Mouse (Mus musculus) cerebellum, adult 11 months (tissue): ENCODE data around the gene Dgkq.
"Not testable (repeated sequence)": the region's sequence is repeated elsewhere in the genome, so short reads cannot be mapped to it uniquely, and the experiment has no call there.

Experiments
- DNase-seq: peaks from one replicate; pipeline ENCODE4 v3.0.0; 2022

Gene Dgkq

GRCm38 (mm10) chr5:108654444-108654990 is 15.0 kb downstream of the Dgkq start:
- DNase-seq = no peak

GRCm38 (mm10) chr5:108653341-108653740 is 16.1 kb downstream of the Dgkq start:
- no peak for DNase-seq

GRCm38 (mm10) chr5:108651823-108652222 is 17.6 kb downstream of the Dgkq start:
- peak; percentile 73 for DNase-seq

- no peak for DNase-seq
Observed at GRCm38 (mm10) chr5:108651136-108651720, 18.2 kb downstream of the Dgkq start.

- DNase-seq = no peak
Observed at GRCm38 (mm10) chr5:108650341-108650740, 19.1 kb downstream of the Dgkq start.

- no peak for DNase-seq
Observed at GRCm38 (mm10) chr5:108648937-108649576, 20.4 kb downstream of the Dgkq start.

- no peak for DNase-seq
Observed at GRCm38 (mm10) chr5:108647820-108648465, 21.5 kb downstream of the Dgkq start.

GRCm38 (mm10) chr5:108647311-108647710 is 22.2 kb downstream of the Dgkq start:
- DNase-seq = no peak

GRCm38 (mm10) chr5:108646343-108646660 is 23.2 kb downstream of the Dgkq start:
- no peak for DNase-seq

GRCm38 (mm10) chr5:108645651-108646342 is 23.7 kb downstream of the Dgkq start:
- DNase-seq = peak; percentile 48

- DNase-seq = no peak
Observed at GRCm38 (mm10) chr5:108643674-108644073, 25.8 kb downstream of the Dgkq start.

GRCm38 (mm10) chr5:108636172-108636571 is 33.3 kb downstream of the Dgkq start:
- DNase-seq = no peak

GRCm38 (mm10) chr5:108634088-108634487 is 35.4 kb downstream of the Dgkq start:
- DNase-seq = not testable (repeated sequence)

- no peak for DNase-seq
Observed at GRCm38 (mm10) chr5:108633676-108634075, 35.8 kb downstream of the Dgkq start.

GRCm38 (mm10) chr5:108629634-108630483 is 39.6 kb downstream of the Dgkq start, which contains the start of the genes Gak and Tmem175:
Gak (minus strand) TSS chr5:108629755.
Tmem175 (plus strand) TSS chr5:108629770.
- peak; percentile 90 for DNase-seq

- DNase-seq = no peak
Observed at GRCm38 (mm10) chr5:108628891-108629633, 40.4 kb downstream of the Dgkq start.

- DNase-seq = no peak
Observed at GRCm38 (mm10) chr5:108626050-108626660, 43.3 kb downstream of the Dgkq start.

- no peak for DNase-seq
Observed at GRCm38 (mm10) chr5:108621870-108622269, 47.6 kb downstream of the Dgkq start.

GRCm38 (mm10) chr5:108610426-108610825 is 59.0 kb downstream of the Dgkq start:
- no peak for DNase-seq

GRCm38 (mm10) chr5:108602537-108602936 is 66.9 kb downstream of the Dgkq start:
- no peak for DNase-seq

- no peak for DNase-seq
Observed at GRCm38 (mm10) chr5:108599923-108600322, 69.5 kb downstream of the Dgkq start.
